Mouse (Mus musculus): ENCODE data around the gene Oas3. TPM values are rescaled to one million over a fixed set of nuclear protein-coding genes. Genes with fewer than 3 reads are reported as not detected.
"Not testable (repeated sequence)": the region's sequence is repeated elsewhere in the genome, so short reads cannot be mapped to it uniquely, and the experiment has no call there.

Gene Oas3
- polyA plus RNA-seq, 2 experiments, result 0.23 to 0.31 TPM

DNA sequence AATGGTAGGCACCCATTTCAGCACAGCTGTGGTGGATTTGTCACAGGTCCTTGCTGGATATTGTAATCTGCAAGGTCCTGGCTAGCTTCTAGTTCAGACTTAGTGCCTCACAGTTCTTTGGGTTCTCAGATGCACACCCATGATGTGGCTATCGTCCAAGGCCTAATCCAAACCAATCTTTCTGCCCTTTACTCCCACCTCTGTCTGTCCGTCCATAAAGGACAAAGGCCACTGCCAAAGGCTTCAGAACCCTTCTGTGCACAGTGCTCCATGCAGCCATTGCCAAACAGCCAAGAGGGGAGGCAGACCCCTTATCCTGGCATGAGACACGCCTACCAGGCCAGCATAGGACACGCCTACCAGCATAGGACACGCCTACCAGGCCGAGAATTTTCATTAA lies 31.7 kb upstream of the Oas3 start:
- DNase-seq (ENCODE audit: low read depth in 3 of 3, low spot score in 3 of 3) (no peak), ATAC-seq (ENCODE audit: insufficient read depth) (no peak)
- Histone ChIP-seq H3K4me3 (ENCODE audit: insufficient read depth in 1 of 2, low read depth in 2 of 2, low read length in 2 of 2) (no peak overlapping the region), H3K36me3 (replicated peaks; ENCODE audit: control insufficient read depth, insufficient read depth, low read depth) (no peaks in the 10 kb centered on the region), H3K27me3 (ENCODE audit: control insufficient read depth, insufficient read depth, low read length) (no peaks in the 10 kb centered on the region), H3K9me3 (ENCODE audit: control insufficient read depth, low read length) (no peaks in the 10 kb centered on the region), H3K27ac (no peak overlapping the region), H3K4me1 (replicated peaks; ENCODE audit: control insufficient read depth in 2 of 2, insufficient read depth in 2 of 2, low read length in 1 of 2) (peaks cover 0 to 5% of the 10 kb centered on the region in 2 experiments; a peak in 1 of 4 replicates), H3K4me2 (ENCODE audit: low read depth) (no peak overlapping the region), H3K9ac (replicated peaks) (no peak overlapping the region)
- WGBS (ENCODE audit: insufficient replicate concordance), result 25% methylated on average over 6 of the region's 6 CpGs
- no peak for TF ChIP-seq EP300 (IDR thresholded peaks at IDR 0.05; ENCODE audit: low read depth)
- TF ChIP-seq CTCF (IDR thresholded peaks at IDR 0.05; ENCODE audit: low read depth), result no peak

DNA sequence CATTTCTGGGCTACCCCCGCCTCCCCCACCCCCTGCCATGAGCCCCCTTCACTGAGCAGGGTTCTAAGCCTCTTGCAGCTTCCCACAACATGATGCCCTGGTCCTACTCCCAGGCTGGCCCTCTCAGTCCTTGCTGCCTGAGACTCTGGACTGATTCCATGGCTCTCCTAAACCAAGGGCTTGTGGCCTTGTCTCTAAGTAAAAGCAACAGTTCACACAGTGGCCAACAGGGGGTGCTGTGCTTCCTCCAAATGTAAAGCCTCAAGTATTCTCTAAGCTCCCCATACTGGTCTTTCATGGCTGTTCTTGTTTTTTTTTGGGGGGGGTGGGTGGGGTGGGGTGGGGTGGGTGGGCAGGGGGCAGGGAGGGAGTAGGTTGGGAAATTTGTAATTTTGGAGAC lies 29.0 kb upstream of the Oas3 start:
- ATAC-seq (ENCODE audit: insufficient read depth) (no peak), DNase-seq (ENCODE audit: low read depth in 3 of 3, low spot score in 3 of 3) (peak; percentile 40 to 41 (median 40))
- H3K4me1 ChIP-seq (replicated peaks; ENCODE audit: control insufficient read depth in 2 of 2, insufficient read depth in 2 of 2, low read length in 1 of 2), result no peaks in the 10 kb centered on the region
- no peaks in the 10 kb centered on the region for H3K36me3 ChIP-seq (replicated peaks; ENCODE audit: control insufficient read depth, insufficient read depth, low read depth)
- 92% methylated on average over 1 of the region's 1 CpGs for WGBS (ENCODE audit: insufficient replicate concordance)
- H3K9ac ChIP-seq (replicated peaks), result no peak overlapping the region
- H3K27me3 ChIP-seq (ENCODE audit: control insufficient read depth, insufficient read depth, low read length), result no peaks in the 10 kb centered on the region
- TF ChIP-seq EP300 (IDR thresholded peaks at IDR 0.05; ENCODE audit: low read depth) (no peak), CTCF (IDR thresholded peaks at IDR 0.05; ENCODE audit: low read depth) (peak; percentile 79)
- no peak overlapping the region for H3K4me3 ChIP-seq (ENCODE audit: insufficient read depth in 1 of 2, low read depth in 2 of 2, low read length in 2 of 2)
- no peaks in the 10 kb centered on the region for H3K9me3 ChIP-seq (ENCODE audit: control insufficient read depth, low read length)
- no peak overlapping the region for H3K27ac ChIP-seq
- no peak overlapping the region for H3K4me2 ChIP-seq (ENCODE audit: low read depth)

DNA sequence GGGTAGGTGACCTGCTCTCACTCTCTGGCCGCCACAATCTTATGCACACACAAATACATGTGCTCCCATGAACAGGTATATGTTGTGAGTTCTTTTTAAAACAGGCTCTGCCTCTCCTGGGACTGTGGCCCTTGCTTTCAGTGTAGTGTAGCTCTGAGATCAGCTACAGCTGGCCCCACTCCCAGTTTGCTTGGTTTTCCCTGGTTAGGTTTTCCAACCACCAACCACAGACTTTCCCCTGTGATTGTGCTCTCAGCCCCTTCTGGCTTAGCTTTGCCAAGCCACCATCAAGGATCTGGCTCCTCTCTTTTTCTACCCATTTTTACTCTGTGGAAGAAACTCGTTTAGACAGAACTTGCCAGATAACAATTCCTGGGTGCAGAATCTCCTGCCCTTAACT lies 26.1 kb upstream of the Oas3 start:
- DNase-seq (ENCODE audit: low read depth in 3 of 3, low spot score in 3 of 3) (no peak), ATAC-seq (ENCODE audit: insufficient read depth) (no peak)
- 36% methylated on average over 2 of the region's 2 CpGs for WGBS (ENCODE audit: insufficient replicate concordance)
- no peak overlapping the region for H3K4me2 ChIP-seq (ENCODE audit: low read depth)
- no peaks in the 10 kb centered on the region for H3K27me3 ChIP-seq (ENCODE audit: control insufficient read depth, insufficient read depth, low read length)
- no peak overlapping the region for H3K9ac ChIP-seq (replicated peaks)
- no peaks in the 10 kb centered on the region for H3K36me3 ChIP-seq (replicated peaks; ENCODE audit: control insufficient read depth, insufficient read depth, low read depth)
- no peak overlapping the region for H3K4me3 ChIP-seq (ENCODE audit: insufficient read depth in 1 of 2, low read depth in 2 of 2, low read length in 2 of 2)
- H3K9me3 ChIP-seq (ENCODE audit: control insufficient read depth, low read length), result no peaks in the 10 kb centered on the region
- no peak for TF ChIP-seq CTCF (IDR thresholded peaks at IDR 0.05; ENCODE audit: low read depth)
- TF ChIP-seq EP300 (IDR thresholded peaks at IDR 0.05; ENCODE audit: low read depth), result no peak
- no peak overlapping the region for H3K27ac ChIP-seq
- H3K4me1 ChIP-seq (replicated peaks; ENCODE audit: control insufficient read depth in 2 of 2, insufficient read depth in 2 of 2, low read length in 1 of 2), result no peaks in the 10 kb centered on the region

DNA sequence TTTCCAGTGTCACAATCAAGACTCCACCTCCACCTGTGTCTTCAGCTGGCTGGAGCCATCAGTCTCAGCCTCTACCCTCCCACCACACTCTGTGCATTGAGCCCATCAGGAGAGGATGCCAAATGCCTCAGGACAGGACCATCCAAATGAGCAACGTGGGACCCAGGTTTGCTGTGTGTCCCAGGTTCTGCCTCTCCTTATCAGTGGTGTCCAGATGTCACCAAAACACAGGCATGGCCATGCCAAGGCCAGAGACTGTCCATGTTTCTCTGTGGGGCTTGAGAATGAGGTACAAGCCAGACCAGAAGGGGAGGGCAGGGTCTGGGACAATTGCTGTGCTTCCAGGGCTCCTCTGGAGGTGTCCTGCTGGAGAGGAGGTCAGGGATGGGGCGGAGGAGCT lies 21.5 kb upstream of the Oas3 start:
- H3K9me3 ChIP-seq (ENCODE audit: control insufficient read depth, low read length); H3K27me3 ChIP-seq (ENCODE audit: control insufficient read depth, insufficient read depth, low read length); H3K27ac ChIP-seq; H3K4me2 ChIP-seq (ENCODE audit: low read depth); DNase-seq (ENCODE audit: low read depth in 3 of 3, low spot score in 3 of 3); ATAC-seq (ENCODE audit: insufficient read depth); H3K9ac ChIP-seq (replicated peaks); H3K36me3 ChIP-seq (replicated peaks; ENCODE audit: control insufficient read depth, insufficient read depth, low read depth); H3K4me1 ChIP-seq (replicated peaks; ENCODE audit: control insufficient read depth in 2 of 2, insufficient read depth in 2 of 2, low read length in 1 of 2); H3K4me3 ChIP-seq (ENCODE audit: insufficient read depth in 1 of 2, low read depth in 2 of 2, low read length in 2 of 2): not testable (repeated sequence)
- WGBS (ENCODE audit: insufficient replicate concordance), result 20% methylated on average over 2 of the region's 2 CpGs

DNA sequence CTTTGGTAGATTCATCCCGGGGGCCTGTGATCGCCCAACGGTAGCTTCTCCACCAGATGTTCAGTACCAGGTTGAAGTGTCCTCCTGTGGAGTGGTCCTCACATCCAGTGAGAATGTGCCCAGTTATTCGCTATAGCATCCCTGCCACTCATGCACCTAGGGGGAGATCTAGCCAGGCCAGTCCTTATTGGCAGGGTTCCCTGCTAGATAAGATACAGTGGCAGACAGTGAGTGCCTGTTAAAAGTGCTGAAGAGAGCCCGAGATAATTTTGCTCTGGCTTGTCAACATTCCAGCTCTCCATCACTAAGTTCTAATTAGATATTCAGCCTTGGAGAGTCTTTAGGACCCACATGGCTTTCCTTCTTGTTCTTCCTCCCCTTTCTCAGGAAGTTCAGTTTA lies 20.7 kb upstream of the Oas3 start:
- 63% methylated on average over 5 of the region's 5 CpGs for WGBS (ENCODE audit: insufficient replicate concordance)
- not testable (repeated sequence) for H3K27me3 ChIP-seq (ENCODE audit: control insufficient read depth, insufficient read depth, low read length); H3K9ac ChIP-seq (replicated peaks); H3K4me3 ChIP-seq (ENCODE audit: insufficient read depth in 1 of 2, low read depth in 2 of 2, low read length in 2 of 2); H3K36me3 ChIP-seq (replicated peaks; ENCODE audit: control insufficient read depth, insufficient read depth, low read depth); H3K27ac ChIP-seq; DNase-seq (ENCODE audit: low read depth in 3 of 3, low spot score in 3 of 3); H3K4me1 ChIP-seq (replicated peaks; ENCODE audit: control insufficient read depth in 2 of 2, insufficient read depth in 2 of 2, low read length in 1 of 2); H3K4me2 ChIP-seq (ENCODE audit: low read depth); ATAC-seq (ENCODE audit: insufficient read depth); H3K9me3 ChIP-seq (ENCODE audit: control insufficient read depth, low read length)

DNA sequence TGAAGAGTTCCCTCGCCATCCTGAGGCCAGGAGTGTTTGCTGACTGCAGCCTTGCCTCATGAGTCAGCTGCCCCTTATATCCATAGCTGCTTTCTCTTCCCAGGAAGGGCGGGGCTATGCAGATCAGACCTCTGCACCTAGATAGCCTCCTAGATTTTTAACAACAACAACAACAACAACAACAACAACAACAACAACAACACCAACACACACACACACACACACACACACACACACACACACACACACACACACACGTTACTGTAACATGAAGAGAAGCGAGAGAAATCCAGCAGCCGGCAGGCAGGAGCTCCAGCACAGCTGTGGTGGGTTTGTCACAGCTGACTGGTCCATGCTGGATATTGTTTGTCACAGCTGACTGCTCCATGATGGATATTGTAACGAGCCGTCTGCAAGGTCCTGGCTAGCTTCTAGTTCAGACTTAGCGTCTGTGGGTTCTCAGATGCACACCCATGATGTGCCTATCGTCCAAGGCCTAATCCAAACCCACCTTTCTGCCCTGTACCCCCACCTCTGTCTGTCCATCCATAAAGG lies 18.1 kb upstream of the Oas3 start, which contains the start of gene Oas1e:
TSS of gene Oas1e (minus strand) at position 51 of the 555 bp plus-strand sequence.
- ATAC-seq (ENCODE audit: insufficient read depth); DNase-seq (ENCODE audit: low read depth in 3 of 3, low spot score in 3 of 3); H3K27me3 ChIP-seq (ENCODE audit: control insufficient read depth, insufficient read depth, low read length); H3K4me1 ChIP-seq (replicated peaks; ENCODE audit: control insufficient read depth in 2 of 2, insufficient read depth in 2 of 2, low read length in 1 of 2); H3K27ac ChIP-seq; H3K4me2 ChIP-seq (ENCODE audit: low read depth); H3K36me3 ChIP-seq (replicated peaks; ENCODE audit: control insufficient read depth, insufficient read depth, low read depth); H3K9ac ChIP-seq (replicated peaks); H3K9me3 ChIP-seq (ENCODE audit: control insufficient read depth, low read length); H3K4me3 ChIP-seq (ENCODE audit: insufficient read depth in 1 of 2, low read depth in 2 of 2, low read length in 2 of 2): not testable (repeated sequence)
- WGBS (ENCODE audit: insufficient replicate concordance), result 51% methylated on average over 9 of the region's 9 CpGs
